Mouse (Mus musculus): Measurements from ENCODE around the gene Naaladl2.

Gene Naaladl2

GRCm38 (mm10) chr3:24938507-24939182 is 205.4 kb downstream of the Naaladl2 start:
- DNase-seq (ENCODE audit: low spot score): no peak

DNA sequence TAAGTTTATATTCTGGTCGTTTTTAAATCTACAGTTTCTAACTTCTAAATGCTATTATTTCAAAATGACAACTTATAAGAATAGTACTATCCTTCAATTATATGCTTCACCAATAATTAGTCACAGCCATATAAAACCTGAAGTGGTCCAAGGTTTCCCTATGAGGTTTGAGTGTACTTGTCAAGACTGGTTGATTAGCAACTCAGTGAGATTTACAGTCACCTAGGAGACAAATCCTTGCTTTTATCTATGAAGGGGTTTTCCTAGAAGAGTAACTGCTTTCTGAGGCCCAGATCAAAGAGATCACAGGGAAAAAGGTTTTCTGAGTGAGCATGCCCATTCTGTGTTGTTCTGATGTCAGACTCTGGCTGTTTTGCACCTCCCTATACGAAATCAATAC is 222.2 kb downstream of the Naaladl2 start:
- DNase-seq (ENCODE audit: low spot score): no peak

DNA sequence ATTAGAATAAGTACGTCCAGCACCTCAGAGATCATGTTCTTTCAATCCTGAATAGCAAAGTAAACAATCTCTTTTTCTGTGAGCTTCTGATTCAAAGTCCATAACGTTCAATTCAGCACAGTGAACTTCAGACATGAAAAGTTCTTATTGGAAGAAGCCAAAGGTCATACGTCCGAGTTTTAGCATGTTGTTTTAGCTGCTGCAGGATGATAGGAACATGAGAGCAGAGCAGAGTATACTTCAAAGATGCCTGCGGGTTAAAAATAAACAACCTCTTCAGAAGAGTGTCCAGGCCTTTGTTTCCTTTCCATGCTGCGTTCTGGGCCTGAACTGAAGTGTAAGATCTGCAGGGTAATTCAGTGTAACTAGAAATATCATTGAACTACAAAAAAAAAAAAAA is 222.7 kb downstream of the Naaladl2 start:
- DNase-seq (ENCODE audit: low spot score): no peak

DNA sequence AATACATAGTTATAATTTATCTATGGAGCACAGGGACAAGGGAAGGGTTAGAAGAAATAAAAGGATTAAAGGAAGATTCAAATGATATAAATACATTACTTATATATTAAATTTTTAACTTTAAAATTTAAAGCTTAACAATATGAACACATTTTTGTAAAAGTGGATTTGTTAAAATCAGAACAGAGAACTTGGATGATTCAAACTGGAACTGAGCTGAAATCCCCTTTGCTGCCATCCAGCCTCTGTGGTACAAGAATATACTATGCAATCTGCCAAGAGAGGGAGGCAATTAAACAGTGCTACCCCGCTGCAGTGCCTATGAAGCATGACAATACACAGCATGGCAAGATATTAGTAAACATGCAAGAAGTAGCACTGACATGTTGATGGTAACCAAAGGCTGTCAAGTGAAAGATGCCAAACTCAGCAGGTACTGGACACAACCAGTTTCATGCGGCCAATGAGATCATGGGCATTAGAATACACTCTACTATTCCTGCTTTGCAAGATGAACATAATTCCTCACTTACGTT is 238.6 kb downstream of the Naaladl2 start:
- DNase-seq (ENCODE audit: low spot score): no peak

DNA sequence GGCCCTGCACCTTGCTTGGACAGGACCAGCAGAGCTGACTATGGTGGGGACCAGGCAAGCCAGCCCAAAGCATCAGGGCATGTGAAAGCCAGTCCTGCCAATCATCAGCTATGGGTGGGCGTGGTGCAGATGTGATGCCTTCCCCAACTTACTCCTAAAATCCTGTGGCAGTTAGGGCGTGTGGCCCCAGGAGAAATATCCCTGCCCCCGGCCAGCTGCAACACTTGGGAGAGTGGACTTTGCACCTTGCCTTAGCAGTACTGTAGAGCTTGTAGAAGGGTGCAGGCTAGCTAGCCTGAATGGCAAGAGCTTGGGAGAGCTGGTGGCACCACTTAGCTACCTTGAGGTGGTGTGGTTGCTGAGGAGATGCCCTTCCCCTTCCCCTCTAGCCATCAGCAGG is 255.3 kb downstream of the Naaladl2 start:
- DNase-seq (ENCODE audit: low spot score): no peak

DNA sequence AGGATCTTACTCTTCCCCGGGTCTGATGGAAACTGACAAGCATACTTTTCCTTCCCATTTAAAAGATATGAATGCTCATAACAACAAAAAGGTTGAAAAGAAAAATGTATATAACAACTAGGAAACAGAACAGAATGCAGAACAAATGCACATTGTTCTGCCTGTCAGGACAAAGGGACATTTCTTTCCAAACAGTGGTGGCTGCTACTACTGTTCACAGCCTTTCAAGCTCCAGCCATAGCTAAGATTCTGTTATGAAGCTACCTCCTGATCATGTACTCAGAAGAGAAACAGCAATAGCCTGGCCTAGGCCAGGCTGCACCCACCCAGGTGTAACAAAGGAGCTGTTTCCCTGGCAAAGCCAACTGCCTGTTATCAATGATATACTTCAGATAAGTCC is 271.8 kb downstream of the Naaladl2 start:
- no peak for DNase-seq (ENCODE audit: low spot score)

DNA sequence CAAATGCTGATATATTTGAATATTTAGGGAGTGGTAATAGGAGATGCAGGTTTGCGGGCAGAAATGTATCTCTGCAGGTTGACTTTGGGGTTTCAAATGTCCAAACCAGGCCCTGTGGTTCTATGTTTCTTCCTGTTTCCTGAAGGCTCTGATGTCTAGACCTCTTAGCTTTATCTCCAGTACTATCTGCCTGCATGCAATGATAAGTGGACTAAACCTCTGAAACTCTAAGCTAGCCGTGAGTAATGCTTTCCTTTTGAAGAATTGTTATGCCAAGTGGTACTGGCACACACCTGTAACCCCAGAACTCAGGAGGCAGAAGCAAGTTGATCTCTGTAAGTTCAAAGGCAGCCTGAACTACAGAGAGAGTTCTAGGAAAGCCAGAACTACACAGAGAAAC is 291.1 kb downstream of the Naaladl2 start:
- no peak for DNase-seq (ENCODE audit: low spot score)

- DNase-seq (ENCODE audit: low spot score): no peak
Measured at GRCm38 (mm10) chr3:24796739-24797138, 347.3 kb downstream of the Naaladl2 start.

DNA sequence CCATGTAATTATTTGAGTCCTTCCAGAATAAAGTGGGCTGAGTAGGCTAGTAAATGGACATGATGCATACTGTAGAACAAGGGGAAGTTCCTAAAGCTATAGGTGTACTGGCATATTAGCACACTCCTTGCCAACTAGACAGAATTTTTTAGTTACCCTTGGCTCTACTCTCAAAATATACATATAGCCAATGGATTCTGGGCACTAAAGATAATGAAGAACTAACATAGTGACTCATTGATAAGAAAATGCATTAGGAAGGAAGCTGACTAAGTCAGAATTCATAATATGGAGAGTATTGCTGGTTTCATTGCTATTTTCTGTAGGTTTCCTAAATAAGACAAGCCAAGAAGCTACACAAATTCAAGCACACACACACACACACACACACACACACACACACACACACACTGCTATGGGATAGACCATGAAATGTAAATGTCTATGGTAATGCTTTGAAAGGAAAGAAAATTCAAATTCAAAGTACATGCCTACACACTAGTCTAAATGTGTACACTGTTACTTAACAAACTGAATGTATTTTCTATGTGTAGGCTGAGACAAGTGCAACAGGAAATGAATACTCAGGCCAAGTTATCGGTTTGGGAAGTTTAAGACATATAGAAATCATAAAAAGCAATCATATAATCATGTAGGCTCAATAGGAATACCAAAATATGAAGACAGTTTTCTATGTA is 356.5 kb downstream of the Naaladl2 start:
- DNase-seq (ENCODE audit: low spot score): no peak

- DNase-seq (ENCODE audit: low spot score): no peak
Measured at GRCm38 (mm10) chr3:24784108-24784507, 360.0 kb downstream of the Naaladl2 start.

DNA sequence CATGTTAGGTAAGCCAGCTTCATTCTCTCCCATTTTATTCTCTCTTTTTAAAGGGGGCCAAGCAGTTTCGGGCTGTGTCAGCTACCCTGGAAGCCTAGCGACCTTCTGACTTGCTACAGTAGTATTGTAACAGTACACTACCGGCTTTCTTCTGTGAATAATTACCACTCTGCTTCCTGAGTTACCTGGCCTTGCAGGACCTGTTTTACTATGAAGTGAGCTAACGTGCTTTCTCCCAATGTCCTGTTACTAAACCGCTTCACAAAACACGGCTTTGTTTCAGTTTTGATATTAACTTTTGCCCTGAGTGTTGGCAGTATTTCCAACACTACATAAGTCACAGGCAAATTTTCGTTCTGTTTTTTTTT is 360.6 kb downstream of the Naaladl2 start:
- no peak for DNase-seq (ENCODE audit: low spot score)

- no peak for DNase-seq (ENCODE audit: low spot score)
Measured at GRCm38 (mm10) chr3:24782784-24783461, 361.1 kb downstream of the Naaladl2 start.

DNA sequence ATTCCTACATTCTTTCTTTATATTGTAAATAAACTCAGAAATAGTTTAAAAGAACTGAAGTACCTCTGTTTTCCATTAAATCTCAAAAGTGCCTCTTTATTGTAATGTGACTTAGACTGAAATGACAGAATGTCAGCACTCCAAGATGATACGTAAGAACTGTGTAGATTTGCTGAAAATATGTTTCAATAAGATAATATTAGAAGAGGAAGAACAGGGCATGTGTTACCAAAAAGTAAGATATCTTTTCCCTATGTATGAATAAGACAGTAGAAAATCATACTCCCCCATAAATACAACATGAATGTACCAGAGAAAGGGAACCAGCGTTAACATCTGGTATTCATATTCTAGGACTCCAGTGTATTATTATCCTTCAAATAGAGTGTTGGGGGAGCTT is 362.4 kb downstream of the Naaladl2 start:
- DNase-seq (ENCODE audit: low spot score): no peak

DNA sequence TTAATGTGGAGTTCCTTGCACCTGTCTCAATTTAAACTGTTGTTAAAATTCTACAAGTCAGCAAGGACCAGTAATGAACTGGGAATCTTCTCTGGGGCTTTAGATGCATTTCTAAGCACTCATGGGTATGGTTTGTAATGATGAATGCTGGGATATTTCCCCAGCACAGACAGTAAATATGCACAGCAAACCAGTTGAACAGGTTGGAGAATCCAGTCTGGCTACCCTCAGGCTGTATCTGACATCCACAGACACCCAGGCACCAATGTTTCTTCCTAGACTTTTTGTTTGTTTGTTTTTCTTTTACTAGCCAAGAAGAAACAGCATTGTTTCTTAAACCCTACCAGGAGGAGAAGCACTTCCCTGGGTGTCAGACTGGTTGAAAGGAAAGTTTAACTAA is 365.6 kb downstream of the Naaladl2 start:
- no peak for DNase-seq (ENCODE audit: low spot score)

GRCm38 (mm10) chr3:24749055-24749454 is 395.0 kb downstream of the Naaladl2 start:
- no peak for DNase-seq (ENCODE audit: low spot score)

DNA sequence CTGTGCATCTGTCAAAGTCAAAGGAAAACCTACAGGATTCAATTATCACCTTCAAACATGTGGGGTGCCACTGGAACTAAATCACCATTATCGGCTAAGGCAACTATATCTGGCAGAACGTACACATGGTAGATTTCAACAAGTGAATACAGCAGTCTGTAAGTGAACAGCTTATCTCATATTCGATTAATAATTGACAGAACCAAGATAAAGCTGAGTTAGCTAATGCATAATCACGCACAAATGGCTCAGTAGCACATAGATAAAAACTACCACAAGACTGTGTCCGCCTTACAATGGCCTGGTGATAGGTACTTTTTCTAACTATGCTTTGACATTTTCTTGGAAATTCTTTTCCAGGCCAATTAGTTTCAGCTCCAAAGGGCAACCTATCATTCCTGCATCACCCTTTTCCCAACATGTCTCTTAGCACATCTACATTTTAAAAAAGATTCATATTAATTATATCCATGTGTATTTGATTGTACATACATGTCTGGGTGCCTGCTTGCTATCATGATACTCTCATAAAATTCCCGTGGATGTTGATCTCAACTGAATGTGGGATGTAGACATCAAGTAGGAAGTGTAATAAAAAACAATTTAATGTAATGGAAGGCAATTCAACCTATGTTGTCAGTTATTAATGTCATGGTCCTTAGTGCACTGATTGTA is 396.7 kb downstream of the Naaladl2 start:
- DNase-seq (ENCODE audit: low spot score): no peak

DNA sequence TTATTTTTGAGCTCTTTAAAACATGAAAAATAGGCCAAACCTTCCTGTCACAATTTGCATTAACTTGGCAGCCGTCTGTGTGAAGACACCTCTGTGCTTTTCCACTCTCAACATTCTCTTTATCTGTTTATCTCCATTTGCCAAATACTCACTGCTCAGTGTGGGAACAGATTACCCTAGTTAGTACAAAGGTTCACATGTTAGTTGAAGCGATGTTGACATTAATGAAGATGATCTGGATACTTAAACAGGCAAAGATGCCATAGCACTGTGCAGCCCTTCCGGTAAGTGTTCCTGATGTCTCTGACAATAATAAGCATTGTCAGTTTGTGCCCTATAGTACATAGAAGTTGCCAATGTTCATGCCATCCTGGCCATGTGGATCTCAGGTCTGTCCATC is 400.1 kb downstream of the Naaladl2 start:
- DNase-seq (ENCODE audit: low spot score): no peak

DNA sequence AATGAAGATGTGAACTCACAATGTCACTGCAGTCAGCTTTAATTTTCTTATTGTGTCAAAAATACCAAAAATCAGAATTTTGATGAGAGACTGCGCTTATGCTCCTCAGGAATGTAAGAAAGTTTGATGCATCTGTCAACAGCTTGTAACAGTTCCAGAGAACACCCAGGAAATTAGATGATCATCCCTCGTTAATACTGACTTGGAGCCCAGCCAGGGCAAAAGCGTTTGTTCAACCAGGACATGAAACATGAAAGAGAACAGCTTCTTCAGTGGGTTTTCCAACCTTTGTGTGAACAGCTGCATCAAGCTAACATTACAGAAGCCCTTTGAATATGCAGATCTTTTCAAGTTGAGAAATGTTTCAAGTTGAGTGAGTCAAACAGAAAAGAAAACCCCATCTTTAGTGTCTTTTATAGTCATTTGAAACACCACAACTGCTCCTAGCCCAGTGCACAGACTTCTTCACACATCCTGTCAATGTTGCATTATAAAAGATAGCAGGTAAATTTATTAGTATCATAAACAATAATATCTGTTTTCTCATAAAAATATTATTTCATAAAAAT is 424.8 kb downstream of the Naaladl2 start:
- DNase-seq (ENCODE audit: low spot score): no peak

DNA sequence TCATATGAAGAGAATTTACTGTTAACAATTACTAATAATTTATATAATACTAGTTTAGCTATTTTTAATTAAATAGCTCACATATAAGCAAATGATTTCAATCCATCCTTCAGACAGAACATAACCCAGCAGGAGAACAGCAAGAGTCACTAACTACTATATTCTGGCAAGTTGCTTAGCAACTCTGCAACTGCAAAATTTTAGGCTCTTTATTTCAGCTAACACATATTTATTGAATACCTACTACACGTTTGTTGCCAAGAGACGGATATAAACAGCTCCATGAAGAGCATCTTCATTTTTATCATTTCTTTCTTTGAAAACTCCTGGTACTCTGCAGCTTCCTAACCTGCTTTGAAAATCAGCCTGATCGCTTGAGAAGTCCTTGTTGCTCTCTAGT is 429.3 kb downstream of the Naaladl2 start:
- no peak for DNase-seq (ENCODE audit: low spot score)

DNA sequence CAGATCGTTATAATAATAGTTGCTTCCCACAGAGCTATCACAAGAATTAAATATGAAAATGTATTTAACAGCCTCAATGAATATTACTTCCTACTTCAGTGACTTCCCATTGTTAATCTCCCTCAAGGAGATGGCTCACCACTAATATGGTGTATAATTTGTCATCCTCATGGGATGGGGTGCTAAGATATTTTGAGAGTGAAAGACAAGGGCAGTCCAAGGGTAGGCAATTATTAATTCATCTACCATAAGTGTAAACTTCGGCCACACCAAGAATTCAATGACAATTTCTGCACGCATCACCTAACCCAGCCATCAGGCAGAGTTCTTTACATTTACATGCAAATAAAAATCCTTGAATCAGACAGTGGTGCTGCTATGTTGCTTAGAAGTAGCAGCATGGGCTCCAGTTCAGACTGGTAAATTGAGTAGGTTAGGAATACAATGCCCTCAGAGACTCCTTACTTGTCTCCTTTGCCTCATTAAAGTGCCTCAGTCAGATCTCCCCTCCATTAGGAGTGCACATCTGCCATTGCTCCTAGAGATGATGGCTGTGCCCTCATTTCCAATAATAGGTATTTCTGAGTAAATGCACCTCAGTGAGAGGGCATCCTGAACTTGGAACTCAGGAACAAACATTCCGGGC is 438.2 kb downstream of the Naaladl2 start:
- DNase-seq (ENCODE audit: low spot score): no peak

DNA sequence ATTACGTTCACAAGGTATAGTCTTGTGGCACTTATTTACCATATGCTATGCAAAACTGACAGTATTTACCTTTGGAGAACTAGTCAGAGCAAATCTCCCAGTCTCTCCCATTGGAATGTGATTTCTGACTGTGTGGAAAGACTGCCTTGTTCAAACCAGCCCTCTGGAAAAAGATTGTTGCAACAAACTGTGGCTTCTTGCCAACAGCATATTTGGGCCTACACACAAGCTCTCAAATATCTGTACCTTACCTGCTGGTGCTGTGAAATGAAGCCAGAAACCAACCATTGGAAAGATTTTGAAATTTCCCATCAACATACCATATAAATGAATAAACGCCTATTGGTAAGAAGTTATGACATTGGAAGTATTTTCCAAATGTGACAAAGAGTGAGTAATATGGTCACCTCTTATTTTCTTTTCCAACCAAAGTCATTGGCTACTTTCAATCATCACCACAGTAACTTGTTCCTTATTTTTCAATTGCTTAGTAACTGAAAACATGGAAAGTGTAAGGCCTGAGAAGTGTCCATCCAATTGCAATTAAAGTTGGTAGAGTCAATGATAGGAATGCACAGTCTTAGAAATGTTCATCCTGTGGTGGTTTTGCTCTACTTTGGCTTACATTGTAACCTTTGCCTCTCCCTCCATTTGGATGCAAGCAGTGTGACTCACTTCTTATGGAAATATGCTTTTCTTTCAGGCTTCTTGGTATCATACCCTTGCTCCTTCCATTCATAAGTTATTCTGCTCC is 453.7 kb downstream of the Naaladl2 start:
- no peak for DNase-seq (ENCODE audit: low spot score)

Measured in adipocyte (in vitro differentiated cells).